Comparison of ENCODE assay signal across 22 mouse cellular contexts in the genomic region with DNA sequence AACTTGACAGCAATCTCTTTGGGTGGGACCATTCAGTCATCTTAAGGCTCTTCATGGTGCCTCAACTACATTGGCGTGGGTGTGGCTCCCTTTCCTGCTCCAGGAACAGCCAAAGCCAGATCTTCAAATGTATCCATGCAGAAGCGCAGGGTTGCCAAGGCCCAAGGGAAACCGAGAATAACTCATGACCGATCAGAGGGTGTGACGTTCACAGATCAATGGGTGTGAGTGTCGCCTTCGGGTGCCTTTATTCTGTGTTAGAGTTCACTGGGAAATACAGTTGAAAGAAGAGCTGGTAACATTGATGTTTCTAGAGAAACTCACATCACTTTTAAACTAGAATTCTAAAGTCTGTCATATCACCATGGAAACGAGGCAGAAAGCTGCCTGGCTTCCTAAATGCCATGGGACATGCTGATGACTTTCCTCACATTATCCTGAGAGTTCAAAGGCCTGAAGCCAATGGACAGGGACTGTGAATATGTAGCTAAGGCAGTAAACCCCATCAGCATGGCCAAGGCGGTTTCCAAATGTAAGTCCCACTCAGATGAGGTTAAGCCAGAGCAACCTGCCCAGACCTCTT.
DNase-seq lines count a peak whose midpoint lies in the region; ATAC-seq lines count a peak whose summit lies in the region.
"Had no signal": no experiment of that assay in that cellular context is flagged by ENCODE, and none has a peak within 500 bp of the region (broad histone marks: within the 10 kb centered on the region; RNA-seq: fewer than 3 reads in every experiment).

No protein-coding gene starts in this region.

- ATAC-seq in forebrain, embryonic 15.5 days (replicated peaks), result peak; percentile 55; the same call in 1 of the 2 replicates
- ATAC-seq in forebrain, embryonic 11.5 days (replicated peaks; ENCODE audit: low FRiP score), result no peak
- 0 out of 2 replicates have a peak, but pooled peaks have one; percentile 23 for ATAC-seq in hindbrain, embryonic 15.5 days (ENCODE audit: low FRiP score, low read depth)
- ATAC-seq in hindbrain, embryonic 11.5 days (ENCODE audit: low FRiP score), result no peak
- ATAC-seq in midbrain, embryonic 15.5 days (replicated peaks), result peak; percentile 90
- no peak for ATAC-seq in megakaryocyte progenitor cell, adult 5-6 weeks (replicated peaks; ENCODE audit: poor library complexity)
- ATAC-seq: intestine, postnatal 0 days had no signal

- no peaks in the 10 kb centered on the region for H3K4me1 ChIP-seq in forebrain, embryonic 15.5 days
- H3K4me1 ChIP-seq in forebrain, embryonic 11.5 days (replicated peaks; ENCODE audit: control insufficient read depth, insufficient read depth, low read length), result no peaks in the 10 kb centered on the region
- no peaks in the 10 kb centered on the region for H3K4me1 ChIP-seq in hindbrain, embryonic 15.5 days (replicated peaks)
- H3K4me1 ChIP-seq in hindbrain, embryonic 11.5 days (replicated peaks; ENCODE audit: control insufficient read depth, insufficient read depth, low read length), result no peaks in the 10 kb centered on the region
- no peaks in the 10 kb centered on the region for H3K4me1 ChIP-seq in midbrain, embryonic 15.5 days
- no peaks in the 10 kb centered on the region for H3K4me1 ChIP-seq in midbrain, embryonic 10.5 days
- H3K4me1 ChIP-seq: heart, embryonic 13.5 days; limb, embryonic 13.5 days; lung, embryonic 15.5 days had no signal

- H3K9me3 ChIP-seq in forebrain, embryonic 15.5 days, result no peaks in the 10 kb centered on the region
- H3K9me3 ChIP-seq in forebrain, embryonic 11.5 days (ENCODE audit: control insufficient read depth, low read length), result no peaks in the 10 kb centered on the region
- no peaks in the 10 kb centered on the region for H3K9me3 ChIP-seq in hindbrain, embryonic 15.5 days
- H3K9me3 ChIP-seq in hindbrain, embryonic 11.5 days (ENCODE audit: control insufficient read depth, low read length), result no peaks in the 10 kb centered on the region
- H3K9me3 ChIP-seq in midbrain, embryonic 15.5 days, result no peaks in the 10 kb centered on the region
- H3K9me3 ChIP-seq in midbrain, embryonic 10.5 days (replicated peaks), result no peaks in the 10 kb centered on the region
- H3K9me3 ChIP-seq: heart, embryonic 13.5 days; limb, embryonic 13.5 days; lung, embryonic 15.5 days; neural tube, embryonic 13.5 days had no signal

- no peak overlapping the region for H3K9ac ChIP-seq in forebrain, embryonic 15.5 days (replicated peaks)
- H3K9ac ChIP-seq in forebrain, embryonic 11.5 days (ENCODE audit: low read length), result no peak overlapping the region
- H3K9ac ChIP-seq in hindbrain, embryonic 15.5 days, result no peak overlapping the region
- H3K9ac ChIP-seq in hindbrain, embryonic 11.5 days (ENCODE audit: low read depth, low read length), result no peak overlapping the region
- H3K9ac ChIP-seq in midbrain, embryonic 15.5 days, result no peak overlapping the region
- H3K9ac ChIP-seq: heart, embryonic 13.5 days; limb, embryonic 13.5 days; lung, embryonic 15.5 days; neural tube, embryonic 13.5 days had no signal

- WGBS in forebrain, embryonic 15.5 days, result 91% methylated on average over 9 of the region's 9 CpGs
- 89% methylated on average over 9 of the region's 9 CpGs for WGBS in forebrain, embryonic 11.5 days
- WGBS in hindbrain, embryonic 15.5 days, result 82% methylated on average over 9 of the region's 9 CpGs
- WGBS in hindbrain, embryonic 11.5 days, result 86% methylated on average over 9 of the region's 9 CpGs
- WGBS in midbrain, embryonic 15.5 days, result 78% methylated on average over 9 of the region's 9 CpGs
- 88% methylated on average over 9 of the region's 9 CpGs for WGBS in midbrain, embryonic 10.5 days

- H3K36me3 ChIP-seq in forebrain, embryonic 15.5 days, result no peaks in the 10 kb centered on the region
- no peaks in the 10 kb centered on the region for H3K36me3 ChIP-seq in forebrain, embryonic 11.5 days (ENCODE audit: control insufficient read depth, insufficient read depth, low read length)
- H3K36me3 ChIP-seq in hindbrain, embryonic 15.5 days, result no peaks in the 10 kb centered on the region
- H3K36me3 ChIP-seq in hindbrain, embryonic 11.5 days (ENCODE audit: control insufficient read depth, insufficient read depth, low read length), result no peaks in the 10 kb centered on the region
- H3K36me3 ChIP-seq in midbrain, embryonic 15.5 days (replicated peaks), result no peaks in the 10 kb centered on the region
- no peaks in the 10 kb centered on the region for H3K36me3 ChIP-seq in midbrain, embryonic 10.5 days
- H3K36me3 ChIP-seq: heart, embryonic 13.5 days; limb, embryonic 13.5 days; lung, embryonic 15.5 days; neural tube, embryonic 13.5 days had no signal

- H3K4me3 ChIP-seq in forebrain, embryonic 15.5 days, result no peak overlapping the region
- no peak overlapping the region for H3K4me3 ChIP-seq in forebrain, embryonic 11.5 days (ENCODE audit: low read depth, low read length)
- H3K4me3 ChIP-seq in hindbrain, embryonic 15.5 days, result no peak overlapping the region
- no peak overlapping the region for H3K4me3 ChIP-seq in hindbrain, embryonic 11.5 days (ENCODE audit: low read depth, low read length)
- no peak overlapping the region for H3K4me3 ChIP-seq in midbrain, embryonic 15.5 days
- no peak overlapping the region for H3K4me3 ChIP-seq in midbrain, embryonic 10.5 days
- H3K4me3 ChIP-seq: heart, embryonic 13.5 days; limb, embryonic 13.5 days; lung, embryonic 15.5 days; neural tube, embryonic 13.5 days had no signal

- no peak for DNase-seq in forebrain, embryonic 11.5 days (ENCODE audit: low spot score)
- no peak for DNase-seq in hindbrain, embryonic 11.5 days (ENCODE audit: low spot score)
- no peak for DNase-seq in midbrain, embryonic 10.5 days (ENCODE audit: low spot score)
- DNase-seq: adrenal gland, adult 8-10 months; cerebellum, adult 11 months; cerebellum, adult 9-10 months; cerebellum, postnatal 36 days; gastrocnemius, postnatal 10 days; heart, postnatal 10 days; kidney, adult 9 months; kidney, postnatal 10 days; layer of hippocampus, postnatal 36 days had no signal

- H3K27me3 ChIP-seq in forebrain, embryonic 15.5 days, result no peaks in the 10 kb centered on the region
- H3K27me3 ChIP-seq in forebrain, embryonic 11.5 days (ENCODE audit: control insufficient read depth, insufficient read depth, low read length), result no peaks in the 10 kb centered on the region
- no peaks in the 10 kb centered on the region for H3K27me3 ChIP-seq in hindbrain, embryonic 15.5 days
- H3K27me3 ChIP-seq in hindbrain, embryonic 11.5 days (ENCODE audit: control insufficient read depth, insufficient read depth, low read length), result no peaks in the 10 kb centered on the region
- H3K27me3 ChIP-seq in midbrain, embryonic 15.5 days (replicated peaks), result no peaks in the 10 kb centered on the region
- H3K27me3 ChIP-seq in midbrain, embryonic 10.5 days (ENCODE audit: low read depth, poor library complexity, severe bottlenecking), result no peaks in the 10 kb centered on the region
- H3K27me3 ChIP-seq: heart, embryonic 13.5 days; limb, embryonic 13.5 days; lung, embryonic 15.5 days; neural tube, embryonic 13.5 days had no signal

- H3K27ac ChIP-seq in forebrain, embryonic 15.5 days (replicated peaks), result no peak overlapping the region
- no peak overlapping the region for H3K27ac ChIP-seq in forebrain, embryonic 11.5 days (ENCODE audit: low read depth, low read length)
- H3K27ac ChIP-seq in hindbrain, embryonic 15.5 days (replicated peaks), result no peak overlapping the region
- no peak overlapping the region for H3K27ac ChIP-seq in hindbrain, embryonic 11.5 days (ENCODE audit: low read depth, low read length)
- H3K27ac ChIP-seq in midbrain, embryonic 15.5 days, result no peak overlapping the region
- H3K27ac ChIP-seq in midbrain, embryonic 10.5 days (replicated peaks), result no peak overlapping the region
- H3K27ac ChIP-seq: heart, embryonic 13.5 days; limb, embryonic 13.5 days; lung, embryonic 15.5 days; neural tube, embryonic 13.5 days had no signal

- no peak overlapping the region for H3K4me2 ChIP-seq in forebrain, embryonic 15.5 days (replicated peaks)
- no peak overlapping the region for H3K4me2 ChIP-seq in forebrain, embryonic 11.5 days (ENCODE audit: low read depth, low read length, severe bottlenecking)
- no peak overlapping the region for H3K4me2 ChIP-seq in hindbrain, embryonic 15.5 days
- no peak overlapping the region for H3K4me2 ChIP-seq in hindbrain, embryonic 11.5 days (replicated peaks; ENCODE audit: low read depth, low read length)
- no peak overlapping the region for H3K4me2 ChIP-seq in midbrain, embryonic 15.5 days
- H3K4me2 ChIP-seq: heart, embryonic 13.5 days; limb, embryonic 13.5 days; liver, embryonic 11.5 days; lung, embryonic 15.5 days; neural tube, embryonic 13.5 days had no signal

Comparison
In these comparisons a context has a peak if more than half of its experiments do, and no peak if none do; other contexts are left out.
1. ATAC-seq: peak in forebrain, embryonic 15.5 days (single experiment), hindbrain, embryonic 15.5 days (single experiment) and midbrain, embryonic 15.5 days (single experiment); none in forebrain, embryonic 11.5 days (single experiment), hindbrain, embryonic 11.5 days (single experiment) and megakaryocyte progenitor cell, adult 5-6 weeks (single experiment).